Mouse (Mus musculus) thymus, postnatal 36 days (tissue): ENCODE data around the gene Agpat4.

Source experiments
- DNase-seq, 2 experiments: peaks; one replicate each; pipeline ENCODE4 v3.0.0; 2022; ENCODE audit warnings: mixed read lengths in 2 of 2

The Agpat4 gene

DNA sequence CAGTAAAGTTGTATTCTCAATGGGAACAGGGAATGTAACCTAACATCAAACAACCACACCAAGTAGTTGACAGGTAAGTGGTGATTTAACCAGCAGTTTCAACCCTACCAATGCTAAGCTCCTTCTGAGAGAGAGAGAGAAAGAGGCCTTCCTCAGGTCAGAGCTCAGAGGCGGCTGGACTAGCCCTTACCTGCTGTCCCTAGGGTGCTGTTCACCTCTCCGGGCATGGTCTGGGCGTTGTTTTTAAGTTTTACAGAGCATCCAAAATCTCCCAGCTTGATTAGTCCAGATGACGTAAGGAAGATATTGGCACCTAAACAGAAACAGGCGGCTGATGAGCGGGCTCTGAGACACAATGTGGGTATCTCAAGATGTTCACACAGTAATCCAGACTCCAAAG lies 114.2 kb downstream of the Agpat4 start:
- no peak for DNase-seq

DNA sequence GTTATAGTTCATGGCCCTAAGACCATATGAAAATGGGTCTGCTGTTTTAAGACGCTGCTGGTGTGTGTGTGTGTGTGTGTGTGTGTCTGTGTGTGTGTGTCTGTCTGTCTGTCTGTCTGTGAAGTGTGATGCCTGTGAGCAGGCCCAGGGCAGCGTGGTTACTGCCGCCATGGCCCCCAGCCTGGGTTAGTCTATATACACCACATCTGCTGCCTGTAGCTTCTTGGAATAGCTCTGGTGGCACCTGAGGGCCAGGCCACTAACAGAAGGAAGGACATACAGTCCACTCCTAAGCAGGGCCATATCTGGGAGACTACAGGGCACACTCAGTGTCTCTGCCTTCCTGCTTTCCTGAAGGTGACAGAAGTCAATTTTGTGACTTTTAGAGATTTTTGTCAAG lies 122.2 kb downstream of the Agpat4 start:
- no peak for DNase-seq

DNA sequence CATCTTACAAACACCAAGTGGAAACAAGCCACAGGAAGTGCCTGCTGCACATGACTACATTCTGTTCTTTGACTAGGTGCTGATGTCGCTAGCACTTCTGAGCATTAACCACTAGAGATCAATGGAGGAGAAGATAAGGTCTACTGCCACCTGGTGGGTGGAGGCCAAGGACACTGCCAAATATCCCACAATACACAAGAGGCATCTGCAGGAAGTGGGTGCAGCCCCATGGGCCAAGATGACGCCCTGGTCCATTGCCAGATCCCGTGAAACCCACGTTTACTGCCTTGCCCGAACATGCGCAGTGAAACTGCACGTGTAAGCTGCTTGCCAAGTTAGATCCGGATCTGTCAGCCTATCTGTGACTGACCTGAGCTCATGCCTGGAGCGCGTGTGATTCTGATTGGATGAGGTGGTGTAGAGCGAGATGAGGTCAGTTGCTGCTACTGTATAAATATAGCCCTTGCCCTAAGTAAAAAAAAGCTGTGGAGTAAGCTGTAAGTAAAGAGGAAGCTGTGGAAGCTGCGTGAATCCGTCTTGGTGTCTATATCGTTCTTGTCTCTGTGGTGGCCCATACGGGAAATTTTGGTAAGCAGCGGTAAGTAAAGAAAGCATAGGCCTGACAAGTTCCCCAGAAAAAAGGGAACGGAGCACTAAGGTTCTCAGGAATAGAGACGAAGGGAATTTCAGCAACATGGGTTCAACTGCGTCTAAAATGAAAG lies 131.4 kb downstream of the Agpat4 start:
- DNase-seq, result peak in 1 of 2 experiments; percentile 18

DNA sequence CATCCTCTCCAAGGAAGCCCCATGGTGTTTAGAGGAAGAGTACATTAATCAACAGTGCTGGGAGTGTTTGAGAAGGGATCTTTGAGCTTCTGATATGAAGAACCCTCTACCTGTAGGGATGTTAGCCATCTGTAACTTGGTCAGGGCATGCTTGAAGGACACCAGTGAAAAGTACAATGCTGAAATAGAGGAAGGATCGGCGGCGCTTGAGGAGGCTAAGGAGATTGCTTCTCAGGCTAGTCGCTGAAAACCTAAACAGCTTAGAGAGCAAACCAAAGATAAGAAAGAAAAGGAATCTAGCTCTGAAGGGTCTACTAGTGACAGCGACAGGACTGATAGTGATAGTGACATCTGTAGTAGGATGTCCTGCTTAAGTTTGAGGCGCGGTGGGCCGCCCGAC lies 132.1 kb downstream of the Agpat4 start:
- DNase-seq, result no peak

DNA sequence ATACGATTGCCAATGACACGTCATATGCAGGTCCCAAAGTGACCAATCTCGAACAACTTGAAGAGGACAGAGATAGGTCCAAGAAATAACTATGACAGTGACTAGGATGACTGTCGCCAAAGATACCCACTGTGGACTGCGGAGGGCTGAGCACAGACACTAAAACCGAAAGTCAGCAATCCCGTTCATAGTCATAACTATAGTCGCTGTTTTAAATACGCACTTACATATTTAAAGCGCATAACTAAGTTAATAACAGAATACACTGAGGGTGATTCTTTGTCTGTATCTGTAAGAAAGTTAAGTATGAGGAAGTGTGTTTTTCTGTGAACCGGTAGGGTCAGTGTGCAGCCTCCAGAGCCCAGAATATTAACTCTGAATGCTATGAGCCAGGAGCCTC lies 137.6 kb downstream of the Agpat4 start:
- no peak for DNase-seq

DNA sequence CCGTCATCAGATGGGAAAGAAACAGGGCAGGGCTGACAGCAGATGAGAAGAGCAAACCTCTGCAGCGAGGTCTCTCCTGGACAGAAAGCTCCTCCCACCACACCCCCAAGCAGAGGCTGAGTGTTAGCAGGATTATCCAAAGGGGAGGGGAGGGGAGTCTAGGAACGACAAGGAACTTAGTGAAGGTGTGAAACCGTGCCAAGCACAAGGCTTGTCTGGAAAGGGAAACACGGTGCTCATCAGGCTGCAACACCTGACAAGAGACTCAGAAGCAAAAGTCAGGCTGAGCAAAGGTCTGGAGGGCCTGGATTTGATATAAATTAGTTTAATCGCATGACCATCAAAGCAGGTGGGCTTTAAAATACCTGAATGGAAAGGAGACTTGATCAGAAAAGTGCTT lies 140.0 kb downstream of the Agpat4 start:
- no peak for DNase-seq

DNA sequence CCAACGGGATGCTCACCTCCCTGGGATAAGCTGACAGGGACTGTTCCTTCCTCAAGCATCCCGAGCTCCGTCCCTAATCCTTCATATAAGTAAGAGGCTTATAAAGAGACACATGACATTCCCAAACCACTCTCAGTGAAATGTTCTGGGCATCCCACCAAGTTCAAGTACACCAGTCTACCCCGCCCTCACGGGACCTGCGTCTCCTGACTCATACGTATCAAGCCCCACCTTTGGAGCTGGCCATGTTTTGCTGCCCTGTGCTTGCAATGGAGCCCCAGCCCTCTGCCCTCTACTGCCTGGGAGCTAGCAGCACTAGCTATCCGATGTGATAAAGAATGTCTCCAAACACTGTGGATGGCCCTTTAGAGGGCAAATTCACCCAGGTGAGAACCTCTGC lies 141.5 kb downstream of the Agpat4 start:
- DNase-seq, result no peak

DNA sequence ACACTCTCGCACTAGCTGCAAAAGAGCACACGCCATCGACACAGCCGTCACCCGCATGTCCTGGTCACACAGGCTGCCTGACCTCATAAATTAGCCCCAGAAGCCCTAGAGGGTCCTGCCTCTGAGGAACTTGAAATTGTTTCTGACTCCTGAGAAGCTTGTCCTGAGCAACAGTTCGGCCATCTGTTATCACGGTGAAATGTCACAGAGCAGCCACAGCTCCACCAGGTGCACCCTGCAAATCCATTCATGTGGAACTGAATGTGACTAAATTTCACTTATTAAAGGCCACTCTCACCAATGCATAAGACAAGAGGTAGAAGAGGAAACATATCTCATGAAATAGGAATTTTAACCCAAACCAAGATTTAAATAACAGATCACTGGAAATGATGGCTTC lies 142.9 kb downstream of the Agpat4 start:
- no peak for DNase-seq

DNA sequence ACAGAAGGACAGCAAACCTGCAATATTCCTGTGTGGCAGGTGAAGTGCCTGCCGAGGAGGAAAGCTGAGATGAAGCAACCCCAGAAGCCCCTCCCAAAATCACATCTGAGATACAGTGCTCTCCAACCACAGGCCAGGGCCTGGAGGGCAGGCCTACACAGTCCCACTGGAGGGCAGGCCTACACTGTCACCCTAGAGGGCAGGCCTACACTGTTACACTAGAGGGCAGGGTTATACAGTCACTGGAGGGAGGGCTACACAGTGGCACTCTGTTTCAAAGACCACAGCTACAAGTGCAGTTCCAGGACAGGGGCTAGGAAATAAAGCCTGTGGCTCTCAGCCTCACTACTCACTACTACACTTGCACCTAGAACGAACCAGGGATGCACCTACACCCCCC lies 143.4 kb downstream of the Agpat4 start:
- DNase-seq, result no peak

DNA sequence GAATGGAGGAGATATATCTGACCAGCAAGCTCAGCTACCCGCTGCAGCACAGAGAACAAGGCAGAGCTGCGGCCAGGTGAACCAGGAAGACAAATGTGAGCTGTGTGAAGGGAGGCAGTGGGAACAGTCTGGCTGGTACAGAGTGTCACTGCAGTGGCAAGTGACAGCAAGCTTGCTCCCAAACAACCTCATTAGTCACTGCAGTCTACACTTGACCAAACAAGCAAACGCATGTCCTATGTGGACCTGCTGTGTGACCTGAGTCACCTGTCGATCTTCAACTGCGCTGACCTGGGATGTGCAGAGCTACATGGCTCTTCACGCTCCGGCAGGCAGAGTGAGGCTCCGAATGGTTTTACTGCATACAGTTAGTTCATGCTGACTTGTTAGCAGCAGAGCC lies 144.3 kb downstream of the Agpat4 start:
- no peak for DNase-seq

DNA sequence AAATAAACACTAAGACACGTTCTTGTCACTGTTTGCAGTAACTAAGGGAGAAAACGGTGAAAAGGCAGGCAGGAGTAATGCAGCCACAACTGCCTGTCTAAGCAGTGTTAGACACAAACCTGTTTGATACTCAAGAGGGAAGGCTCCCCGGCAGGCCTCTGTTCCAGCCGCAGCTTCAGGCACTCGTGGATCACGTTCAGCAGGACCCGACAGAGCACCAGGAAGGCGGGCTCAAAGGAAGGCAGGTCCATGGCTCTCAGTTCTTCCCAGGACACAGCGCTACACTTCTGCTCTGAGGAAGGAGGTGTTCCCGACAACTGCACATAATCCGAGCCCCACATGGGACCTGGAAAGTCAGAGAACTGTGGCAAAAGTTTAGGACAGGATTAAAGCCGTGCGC lies 145.3 kb downstream of the Agpat4 start:
- no peak for DNase-seq

DNA sequence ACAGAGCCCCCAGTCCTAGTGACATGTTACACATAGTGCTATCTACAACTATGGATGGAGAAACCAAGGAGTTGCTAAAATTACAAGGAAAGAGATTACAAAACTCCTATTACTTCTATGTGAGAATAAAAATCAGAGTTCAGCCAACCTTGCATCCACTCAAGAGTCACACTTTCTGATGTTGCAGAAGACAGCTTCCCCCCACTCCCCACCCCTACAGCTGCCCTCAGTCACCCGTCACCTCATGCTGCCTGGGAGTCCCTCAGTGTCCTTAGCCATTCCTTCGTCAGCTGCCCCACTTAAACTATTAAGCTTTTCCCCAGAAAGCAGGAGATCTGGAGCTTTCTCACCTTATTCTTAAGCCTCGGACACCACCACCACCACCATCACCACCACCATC lies 145.8 kb downstream of the Agpat4 start:
- DNase-seq, result no peak

DNA sequence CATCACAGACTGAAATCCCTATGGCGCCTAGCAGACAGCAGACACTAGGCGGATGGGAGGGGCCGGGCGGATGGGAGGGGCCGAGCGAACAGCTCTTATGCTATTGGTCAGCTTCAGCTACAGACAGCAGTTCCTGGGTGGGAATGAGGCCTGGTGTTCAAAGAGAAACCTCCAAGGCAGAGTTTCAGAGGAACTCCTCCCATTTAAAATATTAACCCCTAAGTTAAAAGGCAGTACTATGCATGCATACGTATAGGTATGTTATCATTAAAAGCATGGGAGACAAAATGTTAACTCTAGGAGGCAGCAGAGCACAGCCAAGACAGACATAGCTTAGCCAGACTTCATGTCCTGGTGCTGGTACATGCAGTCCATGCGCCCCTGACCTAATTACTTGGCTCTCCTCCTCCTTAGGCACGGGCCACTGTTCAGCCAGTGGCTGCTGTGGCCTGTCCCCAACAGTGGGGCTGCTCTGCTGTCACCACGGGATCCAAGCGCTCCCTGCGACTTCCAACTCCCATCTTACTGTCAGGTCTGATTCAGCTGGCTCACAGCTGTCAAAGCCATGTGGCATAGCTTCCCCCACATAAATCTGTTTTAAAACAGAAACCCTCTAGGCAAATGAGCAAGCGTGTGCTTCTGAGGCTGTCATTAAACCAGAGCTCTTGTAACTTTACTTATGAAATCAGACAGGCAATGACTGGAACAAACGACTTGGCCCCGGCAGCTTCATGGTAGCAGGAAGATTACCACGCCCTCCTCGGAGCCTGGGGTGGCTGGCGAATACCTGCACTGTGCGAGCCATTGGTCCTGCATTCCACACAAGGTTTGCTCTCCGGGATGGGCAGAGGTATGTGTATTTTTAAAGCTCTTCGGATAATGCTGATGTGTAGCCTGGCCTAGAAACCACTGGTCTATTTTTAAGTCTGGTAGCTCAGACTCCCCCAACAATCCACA lies 147.7 kb downstream of the Agpat4 start:
- no peak for DNase-seq

DNA sequence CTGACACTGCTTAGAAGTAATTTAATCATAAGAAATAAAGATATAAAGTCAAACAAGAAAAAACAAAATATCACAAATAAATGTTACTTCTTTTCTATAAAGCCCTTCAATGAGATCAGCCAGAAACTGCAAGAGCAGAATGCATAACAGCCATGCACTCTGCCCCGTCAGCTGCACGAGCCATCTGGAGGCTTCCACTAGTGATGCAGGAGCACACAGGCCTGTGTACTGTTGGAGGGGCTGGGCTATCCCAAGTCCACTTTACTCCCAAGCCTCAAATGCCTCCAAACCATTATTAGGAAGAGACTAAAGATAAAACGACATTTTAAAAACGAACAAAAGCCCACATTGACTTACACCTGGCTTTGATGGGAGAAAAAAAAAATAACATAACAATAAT lies 149.6 kb downstream of the Agpat4 start:
- no peak for DNase-seq

DNA sequence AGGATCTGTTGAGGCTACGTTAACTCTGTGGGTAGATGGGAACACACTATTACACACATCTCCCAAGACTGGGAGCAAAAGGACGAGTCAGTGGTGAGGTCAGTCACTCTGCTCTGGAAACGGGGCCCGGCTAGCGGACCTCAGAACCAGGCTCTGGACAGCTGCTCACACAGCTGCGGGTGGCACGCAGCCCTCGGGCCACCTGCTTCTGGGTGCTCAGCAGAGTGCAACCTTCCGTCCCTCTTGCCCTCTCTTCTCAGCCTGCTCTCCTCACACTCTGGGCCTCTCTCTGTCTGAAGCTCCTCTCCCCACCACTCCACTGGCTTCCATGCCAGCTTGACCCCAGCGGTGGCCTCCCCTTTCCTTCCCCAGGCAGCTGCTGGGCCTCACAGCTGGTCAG lies 150.0 kb downstream of the Agpat4 start:
- no peak for DNase-seq
